Mouse (Mus musculus) intestine, postnatal 0 days (tissue): ENCODE data around the gene Ndp. TPM values are rescaled to one million over a fixed set of nuclear protein-coding genes. Genes with fewer than 3 reads are reported as not detected.

Source experiments
- ATAC-seq: fragments of 200-750 bp; cut with Nextera tagmentation; 2 replicates; pipeline ENCODE4 v1.8.0; 2017; ENCODE audit warnings: mild to moderate bottlenecking, moderate TSS enrichment, moderate library complexity
- H3K27ac ChIP-seq: fragments of 300-500 bp; sonication (generic); 2 replicates; pipeline ENCODE4 v1.5.1; 2014; ENCODE audit warnings: mild to moderate bottlenecking, low read depth, low read length, moderate library complexity
- H3K27me3 ChIP-seq: fragments of 300-500 bp; sonication (generic); replicated peaks from 2 replicates; pipeline ENCODE4 v1.6.1; 2014; ENCODE audit warnings: low read length, mixed read lengths; ENCODE audit not compliant: control insufficient read depth, insufficient read depth
- H3K36me3 ChIP-seq: fragments of 300-500 bp; sonication (generic); 2 replicates; pipeline ENCODE4 v1.6.1; 2014; ENCODE audit warnings: mild to moderate bottlenecking, moderate library complexity; ENCODE audit not compliant: control insufficient read depth, insufficient read depth
- H3K4me1 ChIP-seq: fragments of 300-500 bp; sonication (generic); replicated peaks from 2 replicates; pipeline ENCODE4 v1.6.1; 2014; ENCODE audit warnings: antibody characterized with exemption, low read length, mixed read lengths; ENCODE audit not compliant: control insufficient read depth, insufficient read depth
- H3K4me2 ChIP-seq: fragments of 300-500 bp; sonication (generic); replicated peaks from 2 replicates; pipeline ENCODE4 v1.6.1; 2014; ENCODE audit warnings: low read depth, mild to moderate bottlenecking, moderate library complexity
- H3K4me3 ChIP-seq: fragments of 300-500 bp; sonication (generic); 2 replicates; pipeline ENCODE4 v1.5.1; 2014; ENCODE audit warnings: low read depth, low read length
- H3K9ac ChIP-seq: fragments of 300-500 bp; sonication (generic); 2 replicates; pipeline ENCODE4 v1.6.1; 2014; ENCODE audit warnings: mild to moderate bottlenecking, low read depth, low read length
- H3K9me3 ChIP-seq: fragments of 300-500 bp; sonication (generic); 2 replicates; pipeline ENCODE4 v1.6.1; 2016; ENCODE audit warnings: mixed run types; ENCODE audit not compliant: control insufficient read depth
- CTCF ChIP-seq: sonication (generic); IDR thresholded peaks from 2 replicates; pipeline ENCODE4 v1.5.1; 2016; ENCODE audit warnings: low read depth, mild to moderate bottlenecking, control low read depth, antibody characterized with exemption, moderate library complexity
- WGBS: fragments of 180-500 bp; shearing (Covaris S2); extraction: QIAGEN DNeasy Blood & Tissue Kit; methylation state at CpG from one replicate; pipeline ENCODE4 v1.1.7; 2014; 5-methylcytosine and 5-hydroxymethylcytosine counted together
- polyA plus RNA-seq: library from polyadenylated mRNA; unstranded; fragments of >200 nt; fragmentation: Nextera tagmentation; extraction: Ambion mirVana; gene quantifications from 2 replicates; pipeline ENCODE4 v1.2.1, GENCODE M21; 2015

The Ndp gene
- polyA plus RNA-seq, result 0.08 and 0.12 TPM in 2 replicates

GRCm38 (mm10) chrX:16911241-16911873 is at the start of gene Ndp:
Gene Ndp (minus strand): TSS chrX:16911774.
- Histone ChIP-seq H3K4me3 (no peak within 1 kb of the TSS), H3K4me2 (no peak within 1 kb of the TSS), H3K9ac (no peak within 1 kb of the TSS), H3K9me3 (no peaks in the 10 kb centered on the region), H3K36me3 (no peaks in the 10 kb centered on the region), H3K4me1 (no peaks in the 10 kb centered on the region), H3K27ac (no peak within 1 kb of the TSS), H3K27me3 (no peaks in the 10 kb centered on the region)
- ATAC-seq, result no peak
- 22% methylated on average over 13 of the region's 13 CpGs for WGBS
- no peak for TF ChIP-seq CTCF

- Histone ChIP-seq H3K9me3 (no peaks in the 10 kb centered on the region), H3K9ac (no peak overlapping the region)
These were observed 43.2 kb upstream of the Ndp start for GRCm38 (mm10) chrX:16954767-16955166.

GRCm38 (mm10) chrX:16918006-16918405 is 6.4 kb upstream of the Ndp start:
- Histone ChIP-seq H3K4me2 (no peak overlapping the region), H3K27me3 (no peaks in the 10 kb centered on the region), H3K27ac (no peak overlapping the region), H3K9me3 (no peaks in the 10 kb centered on the region), H3K9ac (no peak overlapping the region), H3K4me1 (no peaks in the 10 kb centered on the region), H3K36me3 (no peaks in the 10 kb centered on the region), H3K4me3 (no peak overlapping the region)
- ATAC-seq, result no peak
- no peak for TF ChIP-seq CTCF

More at GRCm38 (mm10) chrX:16954767-16955166, 43.2 kb upstream of the Ndp start:
- H3K27ac ChIP-seq, result no peak overlapping the region
- no peak overlapping the region for H3K4me3 ChIP-seq
- H3K36me3 ChIP-seq, result no peaks in the 10 kb centered on the region
- ATAC-seq, result no peak
- no peak for TF ChIP-seq CTCF
- no peak overlapping the region for H3K4me2 ChIP-seq
- H3K27me3 ChIP-seq, result no peaks in the 10 kb centered on the region
- no peaks in the 10 kb centered on the region for H3K4me1 ChIP-seq
- WGBS, result 94% methylated on average over 2 of the region's 2 CpGs

- 74% methylated on average over 1 of the region's 1 CpGs for WGBS
- Histone ChIP-seq H3K4me2 (no peak overlapping the region), H3K4me3 (no peak overlapping the region), H3K27ac (no peak overlapping the region), H3K36me3 (no peaks in the 10 kb centered on the region), H3K9me3 (no peaks in the 10 kb centered on the region), H3K27me3 (no peaks in the 10 kb centered on the region), H3K4me1 (no peaks in the 10 kb centered on the region), H3K9ac (no peak overlapping the region)
- TF ChIP-seq CTCF, result no peak
- ATAC-seq, result no peak
These were observed 1.5 kb upstream of the Ndp start for GRCm38 (mm10) chrX:16913118-16913517.

- Histone ChIP-seq H3K9ac (no peak overlapping the region), H3K4me2 (no peak overlapping the region), H3K27ac (no peak overlapping the region), H3K36me3 (no peaks in the 10 kb centered on the region), H3K27me3 (no peaks in the 10 kb centered on the region), H3K9me3 (no peaks in the 10 kb centered on the region), H3K4me3 (no peak overlapping the region), H3K4me1 (no peaks in the 10 kb centered on the region)
- no peak for TF ChIP-seq CTCF
- ATAC-seq, result no peak
- WGBS, result 47% methylated on average over 4 of the region's 4 CpGs
These were observed 337 bp upstream of the Ndp start for GRCm38 (mm10) chrX:16911911-16912310.

- no peak for TF ChIP-seq CTCF
- H3K4me2 ChIP-seq, result no peak overlapping the region
- ATAC-seq, result no peak
- no peaks in the 10 kb centered on the region for H3K36me3 ChIP-seq
- H3K9ac ChIP-seq, result no peak overlapping the region
- H3K27ac ChIP-seq, result no peak overlapping the region
- H3K9me3 ChIP-seq, result no peaks in the 10 kb centered on the region
- no peak overlapping the region for H3K4me3 ChIP-seq
- no peaks in the 10 kb centered on the region for H3K27me3 ChIP-seq
- H3K4me1 ChIP-seq, result no peaks in the 10 kb centered on the region
- WGBS, result 21% methylated on average over 18 of the region's 18 CpGs
These were observed 1.1 kb downstream of the Ndp start for GRCm38 (mm10) chrX:16910211-16911095.
